Mouse (Mus musculus): Measurements from ENCODE around the gene Zeb2.

Gene Zeb2

DNA sequence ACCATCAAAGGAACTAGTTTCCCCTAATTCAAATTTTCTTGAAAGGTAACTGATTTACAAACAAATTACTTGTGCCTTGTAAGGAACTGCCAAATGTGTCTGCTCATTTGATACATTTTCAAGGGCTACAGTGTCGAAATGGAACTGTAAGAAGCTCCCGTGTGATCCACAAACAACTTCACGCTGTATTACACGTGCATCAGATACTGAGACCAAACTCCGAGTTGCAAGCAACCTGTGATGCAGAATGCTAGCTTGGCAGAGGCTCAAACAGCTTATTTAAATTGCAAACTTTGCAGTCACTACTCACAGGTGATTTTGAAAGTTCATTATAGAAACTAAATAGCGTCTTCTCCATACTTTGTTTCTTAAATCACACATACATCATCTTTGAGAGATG is 55.1 kb downstream of the Zeb2 start:
- DNase-seq (ENCODE audit: low spot score in 2 of 2), result no peak

DNA sequence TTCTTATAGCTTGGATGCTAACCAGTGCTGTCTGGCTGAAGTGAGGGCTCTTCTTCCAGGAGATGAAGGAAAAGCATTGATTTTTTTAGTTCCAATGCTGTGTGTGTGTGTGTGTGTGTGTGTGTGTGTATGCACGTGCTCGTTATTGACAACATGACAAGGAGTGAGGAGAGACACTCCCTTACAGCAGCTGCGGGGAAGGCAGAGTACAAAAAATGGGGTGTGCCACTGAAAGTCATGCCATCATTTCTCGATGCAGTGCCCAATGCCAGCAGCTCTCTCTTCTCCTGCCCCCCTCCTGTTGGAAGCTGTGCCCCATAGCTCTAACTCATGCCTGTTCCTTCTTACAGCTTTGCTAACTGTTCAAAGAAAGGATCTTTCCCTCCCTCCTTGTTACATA is 56.4 kb downstream of the Zeb2 start:
- no peak for DNase-seq (ENCODE audit: low spot score in 2 of 2)

DNA sequence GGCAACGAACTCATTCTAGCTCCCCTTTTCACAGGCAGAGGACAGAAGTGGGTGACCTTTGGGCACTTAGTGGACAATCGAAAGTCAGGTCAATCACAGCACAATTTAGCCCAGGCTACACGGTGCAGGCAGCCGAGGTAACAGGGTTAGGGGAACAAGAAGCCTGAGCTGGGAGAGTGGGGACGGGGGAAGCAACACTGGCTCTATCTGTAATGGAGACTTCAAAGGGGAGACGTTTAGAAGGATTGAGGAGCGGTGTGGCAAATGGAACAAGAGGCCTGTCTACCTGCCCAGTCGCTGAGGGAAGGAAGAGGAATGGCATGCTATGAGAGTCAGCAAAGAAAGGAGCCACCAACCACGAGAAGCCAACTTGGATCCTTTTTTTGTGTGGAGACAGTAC is 57.0 kb downstream of the Zeb2 start:
- no peak for DNase-seq (ENCODE audit: low spot score in 2 of 2)

DNA sequence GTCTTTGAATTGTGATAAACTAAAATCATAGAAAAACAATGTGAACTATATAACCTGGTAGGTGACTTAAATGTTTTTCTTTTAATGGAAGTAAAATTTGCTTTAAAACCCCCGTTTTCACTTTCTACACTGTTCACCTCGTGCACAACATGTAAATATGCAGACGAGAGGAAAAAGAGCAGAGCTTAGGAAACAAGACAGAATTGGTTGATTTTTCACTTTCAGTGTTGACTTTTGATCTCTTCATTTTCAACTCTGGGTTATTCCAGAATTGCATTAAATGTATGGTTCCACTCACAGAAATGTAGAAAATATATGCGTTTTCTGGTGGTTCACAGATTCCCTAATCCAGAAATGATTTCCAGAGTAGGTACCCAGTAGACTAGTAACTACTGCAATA is 57.6 kb downstream of the Zeb2 start:
- DNase-seq (ENCODE audit: low spot score in 2 of 2), result no peak

DNA sequence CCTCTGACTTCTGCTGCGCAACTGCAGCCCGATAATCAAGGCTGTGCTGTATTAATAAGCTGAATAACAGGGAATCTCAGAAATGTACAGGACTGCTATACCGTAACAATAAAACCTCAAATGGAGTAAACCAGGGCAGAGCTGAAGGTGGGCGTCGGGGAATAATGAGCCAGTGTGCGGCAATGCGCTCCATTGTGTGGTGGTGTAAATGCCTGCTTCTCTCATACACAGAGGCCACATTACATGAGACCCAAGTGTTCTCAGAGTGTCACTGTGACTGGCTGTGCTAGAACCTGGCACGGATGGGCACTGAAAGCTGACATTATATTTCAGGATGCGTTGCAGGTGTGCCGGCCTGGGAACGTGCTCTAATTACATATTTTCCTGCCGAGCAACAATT is 58.2 kb downstream of the Zeb2 start:
- DNase-seq (ENCODE audit: low spot score in 2 of 2), result no peak

DNA sequence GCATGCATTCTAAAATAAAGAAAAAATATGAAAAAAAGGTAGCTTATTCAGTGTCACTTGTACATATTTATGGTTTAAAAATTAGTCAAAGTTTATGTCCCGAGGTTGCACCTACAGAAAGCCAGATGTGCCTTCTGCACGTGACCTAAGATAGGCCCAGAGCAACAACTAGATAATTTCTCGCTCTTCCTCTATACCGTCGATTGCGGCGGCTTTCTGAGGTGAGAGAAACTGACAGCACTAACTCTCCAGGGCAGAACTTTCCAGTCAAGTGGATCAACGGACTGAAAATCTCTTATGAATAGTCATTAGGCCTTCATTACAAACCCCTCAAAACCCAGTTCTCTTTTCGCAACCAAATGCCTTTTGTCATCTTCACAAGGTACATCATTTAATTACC is 59.0 kb downstream of the Zeb2 start:
- no peak for DNase-seq (ENCODE audit: low spot score in 2 of 2)

DNA sequence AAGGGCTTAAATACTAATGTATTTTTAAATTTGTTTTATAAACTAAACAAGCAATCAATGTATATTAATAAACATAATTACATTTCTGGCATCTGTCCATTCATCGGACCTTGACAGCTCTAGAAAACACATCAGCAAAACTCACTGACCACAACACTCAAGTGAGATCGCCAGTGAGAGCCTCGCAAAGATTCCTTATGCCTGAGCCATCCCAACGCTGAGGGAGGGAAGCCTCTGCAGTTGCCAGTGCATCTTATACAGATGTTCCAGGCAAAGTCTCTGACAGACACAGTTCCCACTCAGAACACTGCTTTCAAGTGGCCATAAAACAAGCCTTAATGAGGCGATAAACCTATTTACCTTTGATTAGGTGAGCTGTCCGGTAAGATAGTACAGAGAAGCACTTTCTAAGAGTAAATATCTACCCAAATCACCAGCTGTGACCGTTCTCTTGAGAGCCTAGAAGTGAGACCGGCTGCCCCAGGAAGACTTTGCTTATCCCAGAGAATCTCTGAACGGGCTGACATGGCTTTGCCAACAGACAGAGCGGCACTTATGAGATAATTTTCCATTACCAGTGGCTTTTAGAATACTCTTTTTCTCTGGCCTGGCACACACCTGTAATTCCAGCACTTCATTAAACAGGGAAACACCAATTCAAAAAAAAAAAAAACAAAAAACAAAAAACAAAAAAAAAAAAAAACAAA is 60.2 kb downstream of the Zeb2 start:
- no peak for DNase-seq (ENCODE audit: low spot score in 2 of 2)

DNA sequence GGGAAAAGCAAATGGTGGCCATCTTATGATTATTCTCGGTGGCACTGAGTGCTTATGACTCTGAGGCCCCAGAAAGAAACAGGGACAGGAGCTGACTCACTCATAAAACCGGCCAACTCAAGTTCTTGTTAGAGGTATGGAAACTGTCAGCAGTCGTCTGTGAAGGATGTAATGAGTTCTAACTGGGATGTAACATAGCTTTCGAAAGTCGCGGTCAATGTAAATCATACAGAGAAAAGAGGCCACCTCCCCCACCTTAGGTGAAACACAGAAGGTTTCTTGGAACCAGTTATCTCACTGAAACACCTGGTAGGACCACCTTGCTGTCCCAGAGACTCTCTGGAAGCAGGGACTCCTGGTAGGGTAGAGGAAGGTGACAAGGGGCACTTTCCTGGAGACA is 61.3 kb downstream of the Zeb2 start:
- DNase-seq (ENCODE audit: low spot score in 2 of 2), result no peak

DNA sequence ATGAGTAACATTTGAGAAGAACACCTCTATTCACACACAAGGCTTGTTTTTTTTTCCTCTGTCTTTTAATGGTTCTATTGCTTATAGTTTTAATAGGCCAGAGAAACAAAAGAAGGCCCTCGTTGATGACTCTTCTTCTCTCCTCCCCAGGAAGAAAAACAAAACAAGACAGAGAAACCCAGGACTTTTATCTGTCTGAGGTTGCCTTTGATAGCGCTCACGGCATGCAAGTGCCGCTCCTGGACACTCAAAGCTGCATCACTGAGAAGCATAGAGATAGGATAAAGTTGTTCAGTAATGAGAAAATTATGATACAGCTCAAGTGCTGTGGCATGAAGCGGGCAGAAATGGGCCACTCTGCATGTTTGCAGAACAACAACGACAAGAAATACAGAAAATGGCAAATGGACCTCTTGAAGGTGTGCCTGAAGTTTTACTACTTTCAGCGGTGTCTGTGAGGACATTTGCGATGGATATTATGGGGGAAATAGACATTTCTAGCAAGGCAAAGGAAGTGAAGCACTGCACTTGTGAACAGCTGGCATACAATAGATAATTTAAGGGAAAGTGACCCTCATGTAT is 62.1 kb downstream of the Zeb2 start:
- no peak for DNase-seq (ENCODE audit: low spot score in 2 of 2)

DNA sequence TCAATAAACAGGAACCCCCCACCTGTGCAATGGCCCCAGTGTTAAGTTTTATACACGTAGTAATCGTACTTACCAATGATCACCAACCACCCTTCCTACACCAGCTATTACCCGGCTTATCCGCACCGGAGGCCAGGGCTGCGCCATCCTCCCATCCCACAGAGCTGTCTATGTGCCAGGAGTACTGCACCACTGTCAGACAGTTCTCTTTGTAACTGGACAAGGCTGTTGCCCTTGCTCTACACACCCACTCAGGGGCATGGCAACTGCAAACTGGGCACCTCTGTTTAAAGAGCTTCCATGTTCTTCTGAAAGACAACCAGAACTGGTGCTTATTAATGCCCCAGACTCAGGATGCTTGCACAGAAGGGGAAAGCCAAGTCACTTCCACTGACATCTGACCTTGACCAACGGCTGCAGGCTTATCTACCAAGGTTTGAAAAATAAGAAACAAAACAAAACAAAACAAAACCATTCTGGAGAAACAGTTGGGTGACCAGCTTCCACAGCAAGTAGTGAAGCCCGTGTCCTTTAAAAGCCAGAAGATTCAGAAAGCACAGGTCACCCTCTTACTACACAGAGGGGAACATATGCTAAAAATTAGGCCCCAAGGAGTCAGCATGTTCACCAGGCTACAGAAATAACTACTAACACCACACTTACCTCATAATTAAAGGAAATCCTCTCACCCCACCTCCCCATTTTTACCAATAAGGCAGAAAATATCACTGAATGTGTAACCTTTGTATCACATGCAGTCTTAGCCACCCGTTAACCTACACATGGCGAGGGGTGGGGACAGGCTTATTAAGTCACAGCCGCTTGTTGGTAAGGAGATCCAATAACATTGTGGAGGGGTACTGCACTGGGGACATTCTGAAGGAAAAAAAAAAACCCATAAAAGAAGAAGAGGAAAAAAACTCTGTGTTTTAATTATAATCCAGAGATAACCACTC is 62.8 kb downstream of the Zeb2 start:
- no peak for DNase-seq (ENCODE audit: low spot score in 2 of 2)

DNA sequence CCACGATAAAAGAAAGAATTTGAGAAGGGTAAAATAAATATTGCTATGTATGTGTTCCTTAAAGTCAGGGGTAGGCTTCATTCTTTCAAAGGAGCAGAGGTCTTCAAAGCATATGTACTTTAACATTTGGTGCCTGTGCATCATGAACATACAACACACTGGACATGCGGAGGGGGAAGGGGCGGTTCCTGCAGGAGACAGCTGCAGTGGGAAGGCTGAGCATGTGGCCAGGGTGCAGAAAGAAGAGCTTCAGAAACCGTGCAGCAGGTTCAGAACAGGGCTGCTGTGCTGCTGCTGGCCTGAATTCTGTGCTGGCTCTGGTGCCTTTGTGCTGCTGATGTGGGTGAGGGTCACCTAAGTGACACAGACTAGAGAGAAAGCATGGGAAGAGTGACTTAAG is 64.6 kb downstream of the Zeb2 start:
- DNase-seq (ENCODE audit: low spot score in 2 of 2), result no peak

DNA sequence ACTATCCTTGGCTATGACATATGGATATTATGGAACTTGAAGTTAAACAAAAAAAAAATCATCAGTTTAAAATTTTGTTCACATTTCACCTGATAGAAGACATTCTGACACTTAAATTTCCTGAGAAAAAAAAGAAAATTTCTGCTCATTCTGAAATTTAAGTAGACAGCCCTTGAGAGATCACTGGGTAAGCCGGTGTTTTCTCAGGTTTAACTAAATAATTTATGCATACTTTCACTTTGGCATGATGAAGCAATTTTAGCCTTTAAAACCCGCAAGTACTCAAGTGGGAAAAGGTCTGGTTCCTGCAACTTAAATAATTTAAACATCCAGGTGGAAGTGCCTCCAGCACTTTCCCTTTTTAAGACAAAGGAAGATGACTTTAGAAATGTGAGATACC is 65.9 kb downstream of the Zeb2 start:
- no peak for DNase-seq (ENCODE audit: low spot score in 2 of 2)

DNA sequence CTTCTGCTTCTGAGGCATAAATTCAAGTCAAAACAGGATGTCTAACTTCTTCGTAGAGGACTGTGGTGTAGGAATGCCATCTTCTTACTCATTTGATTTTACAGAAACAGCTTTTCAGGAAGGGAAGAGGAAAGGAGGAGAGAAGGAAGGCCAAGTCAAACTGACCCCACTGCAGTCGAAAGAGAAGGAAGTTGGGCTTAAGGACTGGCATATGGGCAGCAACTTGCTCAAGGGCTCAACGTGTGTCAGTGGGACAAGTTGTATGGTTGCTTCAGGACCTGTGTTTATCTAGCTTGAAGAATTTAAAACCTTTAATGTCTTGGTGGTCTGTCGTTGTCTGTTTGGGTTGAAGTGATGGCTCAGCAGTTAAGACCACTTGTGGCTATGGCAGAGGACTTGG is 67.3 kb downstream of the Zeb2 start:
- DNase-seq (ENCODE audit: low spot score in 2 of 2), result no peak

DNA sequence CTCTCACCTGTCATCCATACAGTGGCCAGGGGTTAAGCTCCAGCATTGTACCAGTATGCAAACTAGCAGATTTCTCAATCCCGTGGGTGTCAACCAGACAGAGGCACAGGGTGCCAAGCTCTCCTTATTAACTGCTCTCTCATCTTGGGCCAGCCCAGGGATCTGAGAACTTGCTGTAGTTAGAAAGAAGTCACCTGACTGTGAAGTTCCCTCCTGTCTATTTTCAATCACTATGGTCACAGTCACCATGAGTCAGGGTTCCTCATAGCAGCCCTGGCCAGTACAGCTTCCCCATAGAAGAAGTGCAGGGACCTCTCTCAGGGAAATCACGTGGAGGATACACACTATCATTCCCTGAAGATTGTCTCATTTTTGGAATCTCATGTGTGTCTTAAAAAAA is 67.9 kb downstream of the Zeb2 start:
- DNase-seq (ENCODE audit: low spot score in 2 of 2), result no peak

DNA sequence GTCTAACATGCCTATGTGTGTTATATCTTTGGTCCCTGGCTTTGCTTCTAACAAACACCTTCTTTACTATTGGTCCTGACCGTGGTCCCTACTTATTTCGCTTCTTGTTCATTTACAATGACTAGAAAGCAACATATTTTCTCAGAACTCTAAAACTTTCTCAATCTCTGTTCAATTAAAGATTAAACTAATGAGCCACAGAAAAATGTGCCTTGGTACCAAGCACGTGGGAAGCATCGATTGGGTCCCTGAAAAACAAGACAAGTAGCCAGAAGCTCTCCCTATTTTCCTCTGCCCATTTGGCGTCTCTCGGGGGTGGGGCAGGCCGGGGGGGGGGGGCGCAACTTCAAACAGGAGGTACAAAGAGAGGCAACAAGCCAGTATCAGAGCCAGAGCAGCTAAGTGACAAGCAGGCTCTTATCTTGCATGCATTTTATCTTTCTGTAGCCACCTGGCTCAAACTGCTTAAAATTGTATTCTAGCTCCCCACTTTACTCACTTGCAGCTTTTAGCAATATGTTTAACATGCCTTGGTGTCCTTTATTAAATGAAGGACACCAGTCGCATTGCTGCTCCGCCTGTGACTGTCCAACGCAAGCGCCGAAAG is 76.4 kb downstream of the Zeb2 start:
- DNase-seq (ENCODE audit: low spot score in 2 of 2), result no peak

DNA sequence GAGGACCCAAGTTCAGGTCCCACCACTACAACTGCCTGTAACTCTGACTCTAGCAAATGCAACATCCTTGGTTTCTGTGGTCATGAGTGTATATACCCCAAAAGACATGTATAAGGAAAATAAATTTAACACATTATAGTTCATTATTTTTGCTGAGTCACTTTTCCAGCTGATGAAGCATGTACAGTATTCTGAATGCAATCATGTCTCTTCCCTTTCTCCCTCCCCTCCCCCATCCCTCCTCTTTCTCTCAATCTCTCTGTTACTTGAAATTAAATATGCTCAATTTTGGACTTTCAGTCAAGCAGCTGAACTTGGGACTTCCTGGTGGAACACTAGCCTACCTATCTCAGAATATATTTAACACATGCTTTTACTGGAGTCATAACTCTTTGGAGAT is 77.7 kb downstream of the Zeb2 start:
- no peak for DNase-seq (ENCODE audit: low spot score in 2 of 2)

DNA sequence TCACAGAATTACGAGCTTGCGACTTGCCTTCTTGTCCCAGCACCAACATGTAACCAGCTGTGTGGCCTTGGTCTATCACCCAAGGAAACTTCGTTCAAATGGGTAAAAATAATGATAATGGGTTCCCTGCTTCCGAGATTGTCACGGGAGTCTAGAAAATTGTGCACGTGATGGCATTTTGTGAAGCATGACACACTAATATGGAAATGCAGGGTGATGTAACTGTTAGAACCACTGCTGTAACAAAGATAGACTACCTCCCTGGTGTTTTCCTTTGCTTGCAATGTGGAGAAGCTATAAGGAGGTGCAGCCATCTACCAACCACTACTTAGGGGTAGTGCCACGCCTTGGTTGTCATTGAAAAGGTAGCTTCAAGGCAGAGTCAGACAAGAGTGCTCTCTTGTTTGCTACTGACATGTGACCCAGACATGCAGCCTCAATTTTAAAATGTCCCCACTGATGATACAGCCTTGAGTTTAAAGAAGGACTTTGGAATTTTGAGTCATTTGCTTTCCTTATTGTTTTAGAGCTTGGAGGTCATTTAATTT is 89.0 kb downstream of the Zeb2 start:
- DNase-seq (ENCODE audit: low spot score in 2 of 2), result no peak

DNA sequence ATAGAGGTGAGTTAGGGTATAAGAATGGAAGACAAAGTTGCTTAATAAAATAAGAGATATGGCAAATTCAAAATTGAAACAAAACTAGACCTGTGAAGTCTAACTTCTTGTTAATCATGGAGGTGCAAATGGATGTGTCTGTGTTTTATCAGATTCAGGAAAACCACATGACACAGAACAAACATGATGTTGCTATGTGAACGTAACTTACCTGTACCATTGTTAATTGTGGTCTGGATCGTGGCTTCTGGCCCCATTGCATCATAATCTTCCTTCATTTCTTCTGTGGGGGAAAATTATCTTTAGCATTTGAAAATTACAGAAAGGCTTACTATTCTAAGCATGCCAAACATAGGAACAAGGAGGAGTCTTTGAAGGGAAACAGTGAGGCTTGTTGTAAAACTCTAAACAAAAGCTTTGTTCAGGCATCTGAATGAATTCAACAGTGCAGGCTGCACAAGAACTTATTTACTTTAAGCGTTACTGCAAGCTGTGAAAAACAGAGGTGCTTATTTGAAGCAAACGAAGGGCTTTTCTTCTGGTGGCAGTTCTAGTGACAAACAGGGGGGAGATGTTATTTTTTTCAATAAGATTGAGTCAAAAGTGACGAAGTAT is 99.9 kb downstream of the Zeb2 start:
- no peak for DNase-seq (ENCODE audit: low spot score in 2 of 2)

DNA sequence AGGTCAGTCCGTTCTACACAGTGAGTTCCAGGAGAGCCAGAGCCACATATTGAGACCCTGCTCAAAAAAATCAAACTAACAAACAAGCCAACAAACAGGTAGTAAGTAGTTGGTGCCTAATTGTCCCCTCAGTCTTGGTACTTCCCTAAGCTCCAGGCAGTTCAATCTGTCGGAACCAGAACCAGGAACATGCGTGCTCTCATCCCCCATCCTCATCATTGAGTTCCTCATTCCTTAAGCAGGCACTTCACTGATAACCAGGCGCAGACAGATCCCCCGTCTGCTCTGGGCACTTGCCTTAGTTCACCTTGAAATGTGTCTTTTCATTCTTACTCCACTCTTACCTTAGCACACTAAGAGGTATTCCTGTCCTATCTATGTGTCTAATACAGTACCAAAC is 103.9 kb downstream of the Zeb2 start:
- no peak for DNase-seq (ENCODE audit: low spot score in 2 of 2)

DNA sequence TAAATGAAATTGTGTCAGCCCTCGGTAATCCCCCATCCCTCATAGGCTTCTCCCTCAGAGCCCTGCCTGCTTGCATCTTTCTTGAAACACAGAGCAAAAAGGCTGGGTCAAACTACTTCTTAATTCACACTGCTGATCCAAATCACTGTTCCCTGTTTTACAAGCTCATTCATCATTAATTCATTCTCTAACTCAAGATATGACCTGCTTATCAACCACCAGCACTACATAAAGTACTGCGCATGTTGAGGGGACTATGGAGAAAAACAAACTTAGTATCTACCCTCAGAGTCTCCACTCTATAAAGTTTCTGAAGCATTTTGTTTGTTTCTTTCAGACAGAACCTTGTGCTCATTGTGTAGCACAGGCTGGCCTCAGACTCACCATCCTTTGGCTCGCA is 104.5 kb downstream of the Zeb2 start:
- no peak for DNase-seq (ENCODE audit: low spot score in 2 of 2)

DNA sequence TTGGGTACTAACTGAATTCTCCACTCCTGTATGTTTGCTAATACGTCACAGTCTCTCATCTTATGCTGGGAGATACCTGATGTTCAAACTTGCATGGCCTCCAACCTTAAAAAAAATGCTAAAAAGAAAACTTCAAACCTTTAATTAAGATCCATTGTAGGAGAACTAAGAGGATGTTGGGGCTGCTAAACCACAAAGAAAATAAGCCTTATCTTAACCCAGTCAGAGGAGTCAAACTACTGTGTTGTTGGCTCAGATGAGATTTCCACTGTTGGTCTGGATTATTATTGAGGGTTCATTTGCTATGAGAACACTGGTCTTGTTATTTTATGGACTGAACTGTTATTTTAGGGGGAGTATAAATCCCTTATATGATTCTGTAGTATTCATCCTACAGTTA is 106.5 kb downstream of the Zeb2 start:
- no peak for DNase-seq (ENCODE audit: low spot score in 2 of 2)

DNA sequence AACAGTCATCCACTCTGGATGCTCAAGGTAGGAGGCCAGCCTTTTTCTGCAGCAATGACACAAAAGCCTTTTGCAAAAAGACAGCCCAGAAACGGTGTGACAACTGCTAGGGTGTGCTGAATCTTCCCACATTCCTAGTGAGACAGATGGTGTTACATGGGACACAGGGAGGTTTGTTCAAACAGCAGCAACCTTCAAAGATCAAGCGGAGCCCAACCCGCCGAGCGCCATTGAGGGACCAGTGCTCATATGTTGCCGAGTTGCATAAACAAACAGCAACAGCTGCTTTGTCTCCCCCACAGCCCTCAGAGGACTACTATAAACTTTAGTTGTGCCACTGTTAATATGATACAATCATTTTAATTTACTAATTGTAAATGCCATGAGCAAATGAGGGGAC is 117.3 kb downstream of the Zeb2 start:
- peak; percentile 44 to 48 for DNase-seq (ENCODE audit: low spot score in 2 of 2)
